Mouse (Mus musculus) thymus, postnatal 36 days (tissue): ENCODE data around the gene Zfp512b.

Experiments
- DNase-seq, 2 experiments: peaks; one replicate each; pipeline ENCODE4 v3.0.0; 2022; ENCODE audit warnings: mixed read lengths in 2 of 2

The Zfp512b gene

DNA sequence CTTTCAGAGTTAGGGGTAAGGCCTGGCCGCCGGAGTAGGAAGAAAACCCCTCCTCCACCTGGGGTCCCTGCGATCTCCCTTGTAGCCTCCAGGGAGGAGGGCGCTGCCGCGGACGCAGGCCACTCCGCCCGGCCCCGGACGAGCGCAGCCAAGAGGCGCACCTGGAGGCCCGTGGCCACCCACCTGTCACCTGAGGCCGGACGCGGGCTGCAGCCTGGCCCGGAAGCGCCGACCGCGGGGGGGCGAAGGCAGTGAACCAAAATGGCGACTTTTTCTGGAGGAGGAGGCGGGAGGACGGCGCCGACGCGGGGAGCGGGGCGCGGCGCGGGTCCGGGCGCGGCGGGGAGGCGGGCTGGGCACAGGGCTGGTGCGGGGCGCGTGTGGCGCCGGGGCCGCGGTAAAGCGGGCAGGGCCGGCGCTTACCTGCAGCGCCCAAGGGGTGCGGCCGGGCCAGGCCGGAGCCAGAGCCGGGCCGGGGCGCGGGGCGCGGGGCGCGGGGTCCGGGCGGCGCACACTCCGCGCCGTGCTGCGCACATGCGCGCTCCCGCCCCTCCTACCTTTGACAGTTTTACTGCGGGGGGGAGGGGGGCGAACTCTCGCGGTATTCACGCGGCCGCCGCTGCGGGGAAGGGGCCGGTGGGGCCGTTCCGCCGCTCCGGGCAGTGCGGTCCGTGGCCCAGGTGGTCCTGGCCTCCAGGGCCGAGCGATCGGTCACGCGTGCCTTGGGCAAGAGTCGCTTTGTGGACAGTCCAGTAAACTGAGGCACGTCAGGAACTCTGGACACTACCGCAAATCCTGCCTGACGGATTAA is at the start of gene Zfp512b:
Zfp512b (minus strand) TSS at position 573 of the 811 bp plus-strand sequence.
- DNase-seq = peak; percentile 68 to 76

- no peak for DNase-seq
Measured at GRCm38 (mm10) chr2:181635865-181636264, 43.3 kb upstream of the Zfp512b start.

- DNase-seq = no peak
Measured at GRCm38 (mm10) chr2:181632624-181633023, 40.0 kb upstream of the Zfp512b start.

GRCm38 (mm10) chr2:181628471-181628870 is 35.9 kb upstream of the Zfp512b start:
- DNase-seq = no peak

- no peak for DNase-seq
Measured at GRCm38 (mm10) chr2:181623401-181623800, 30.8 kb upstream of the Zfp512b start.

GRCm38 (mm10) chr2:181618761-181619495 is 26.3 kb upstream of the Zfp512b start:
- DNase-seq = no peak

DNA sequence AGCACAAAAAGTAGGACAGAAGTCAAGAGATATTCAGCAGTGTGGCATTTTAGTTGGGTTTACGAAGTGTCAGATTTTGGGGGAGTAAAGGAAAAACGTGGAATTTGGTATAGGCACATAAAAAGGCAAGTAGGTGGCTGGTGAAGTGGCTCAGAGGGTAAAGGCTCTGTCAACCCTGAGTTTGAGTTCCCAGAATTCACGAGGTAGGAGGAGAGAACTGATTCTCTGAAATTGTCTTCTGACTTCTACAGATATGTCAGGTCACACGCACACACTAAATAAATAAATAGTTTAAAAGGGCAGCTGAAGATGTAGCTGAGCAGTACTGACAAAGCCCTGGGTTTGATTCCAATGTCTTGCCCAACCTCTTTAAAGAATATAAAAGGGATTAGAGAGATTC is 9.8 kb upstream of the Zfp512b start:
- no peak for DNase-seq

- no peak for DNase-seq
Measured at GRCm38 (mm10) chr2:181601751-181602145, 9.1 kb upstream of the Zfp512b start.

GRCm38 (mm10) chr2:181600828-181601750 is 8.5 kb upstream of the Zfp512b start:
- peak; percentile 95 to 96 for DNase-seq

GRCm38 (mm10) chr2:181600226-181600758 is 7.7 kb upstream of the Zfp512b start:
- no peak for DNase-seq

DNA sequence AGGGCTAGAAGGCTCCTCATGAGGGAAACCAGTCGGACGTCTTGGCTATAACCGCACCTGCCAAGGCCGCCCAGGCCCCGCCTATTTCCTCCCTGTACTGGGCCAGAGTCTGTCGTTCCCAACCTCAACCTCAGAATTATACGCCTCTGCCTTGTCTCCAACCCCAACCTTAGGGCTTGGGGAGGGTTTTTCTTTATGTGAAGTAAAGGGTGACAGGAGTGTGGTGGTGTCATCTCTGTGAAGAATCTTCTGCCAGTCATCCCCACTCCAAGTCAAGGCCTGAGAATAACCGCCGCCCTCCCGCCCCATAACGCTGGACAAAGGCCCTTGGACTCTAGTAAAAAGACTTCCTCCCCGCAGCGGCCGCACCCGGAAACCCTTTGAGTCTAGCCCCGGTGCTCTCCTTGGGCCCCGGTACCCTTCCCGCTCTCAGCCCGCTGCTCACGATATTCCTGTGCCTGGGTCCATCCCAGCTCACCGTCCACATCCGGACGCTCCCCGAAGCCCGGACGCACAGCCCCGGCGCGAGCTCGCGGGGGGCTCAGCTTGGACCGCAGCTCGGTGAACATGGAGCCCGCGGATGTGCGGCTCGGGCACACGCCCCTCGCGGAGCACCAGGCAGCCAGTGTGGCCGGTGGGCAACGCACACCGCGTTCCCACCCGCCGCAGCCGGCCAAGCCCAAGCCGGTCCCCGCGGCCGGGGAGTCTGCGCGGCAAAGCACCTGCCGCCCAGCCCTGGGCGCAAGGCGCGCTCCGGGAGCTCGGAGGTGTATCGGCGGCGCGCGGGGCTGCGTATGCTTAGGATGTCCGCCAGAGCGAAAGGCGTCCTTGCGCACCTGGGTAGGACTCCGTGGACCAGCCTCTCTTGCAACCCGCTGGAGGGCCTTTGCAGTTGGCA is 6.1 kb upstream of the Zfp512b start, which contains the start of gene Samd10:
Samd10 (minus strand) TSS at position 759 of the 898 bp plus-strand sequence.
- peak; percentile 59 to 73 for DNase-seq

- no peak for DNase-seq
Measured at GRCm38 (mm10) chr2:181597378-181598061, 4.9 kb upstream of the Zfp512b start.

GRCm38 (mm10) chr2:181596221-181596960 is 3.8 kb upstream of the Zfp512b start:
- DNase-seq = no peak

DNA sequence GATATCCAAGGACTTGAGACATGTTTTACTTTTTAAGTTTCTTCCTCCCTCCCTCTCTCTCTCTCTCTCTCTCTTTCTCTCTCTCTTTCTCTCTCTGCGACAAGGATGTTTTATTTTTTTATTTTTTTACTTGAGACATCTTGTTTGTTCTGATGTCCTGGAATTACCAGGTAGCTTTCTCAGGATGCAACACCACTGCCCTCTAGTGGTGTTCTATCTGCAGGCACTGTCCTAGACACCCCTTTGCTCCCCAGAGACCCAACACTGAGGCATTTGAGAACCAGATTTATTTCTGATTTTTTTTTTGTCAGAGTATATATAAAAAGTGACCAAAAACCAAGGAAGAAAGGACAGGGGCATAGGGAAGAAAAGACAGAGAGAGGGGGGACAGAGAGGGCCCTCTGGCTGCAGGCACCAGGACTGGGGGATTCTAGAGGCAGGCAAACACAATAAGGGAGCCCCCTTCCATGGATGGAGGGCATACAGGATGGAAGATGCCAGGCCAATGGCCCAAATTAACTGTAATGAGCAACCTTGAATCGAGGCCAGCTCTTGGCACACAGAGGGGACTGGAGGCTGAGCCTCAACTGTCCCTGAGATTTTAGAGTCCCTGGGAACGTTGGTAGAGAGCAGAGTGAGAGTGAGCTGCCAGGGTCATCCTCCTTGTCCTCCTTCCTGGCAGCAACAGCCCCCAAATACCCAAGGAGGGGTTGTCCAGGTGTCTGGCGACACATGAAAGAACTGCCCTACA is 2.5 kb upstream of the Zfp512b start:
- DNase-seq = no peak

- no peak for DNase-seq
Measured at GRCm38 (mm10) chr2:181593937-181594336, 1.3 kb upstream of the Zfp512b start.

DNA sequence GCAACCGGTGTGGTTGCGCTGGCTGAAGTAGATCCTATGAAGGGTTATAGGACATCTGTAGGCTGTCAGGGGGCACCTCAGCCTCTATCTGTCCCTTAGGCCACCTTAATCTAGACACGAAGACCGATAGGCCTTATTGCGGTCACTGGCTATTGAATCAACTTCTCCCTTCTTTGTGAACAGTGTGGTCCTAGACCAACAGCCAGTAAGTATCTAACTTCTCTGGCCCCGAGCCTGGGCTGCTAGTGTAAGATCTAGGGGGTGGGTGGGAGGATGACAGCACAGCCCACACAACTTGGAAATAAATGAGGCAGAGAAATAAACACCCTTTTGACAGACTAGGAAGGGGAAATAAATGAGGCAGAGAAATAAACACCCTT is 429 bp upstream of the Zfp512b start:
- DNase-seq = no peak

DNA sequence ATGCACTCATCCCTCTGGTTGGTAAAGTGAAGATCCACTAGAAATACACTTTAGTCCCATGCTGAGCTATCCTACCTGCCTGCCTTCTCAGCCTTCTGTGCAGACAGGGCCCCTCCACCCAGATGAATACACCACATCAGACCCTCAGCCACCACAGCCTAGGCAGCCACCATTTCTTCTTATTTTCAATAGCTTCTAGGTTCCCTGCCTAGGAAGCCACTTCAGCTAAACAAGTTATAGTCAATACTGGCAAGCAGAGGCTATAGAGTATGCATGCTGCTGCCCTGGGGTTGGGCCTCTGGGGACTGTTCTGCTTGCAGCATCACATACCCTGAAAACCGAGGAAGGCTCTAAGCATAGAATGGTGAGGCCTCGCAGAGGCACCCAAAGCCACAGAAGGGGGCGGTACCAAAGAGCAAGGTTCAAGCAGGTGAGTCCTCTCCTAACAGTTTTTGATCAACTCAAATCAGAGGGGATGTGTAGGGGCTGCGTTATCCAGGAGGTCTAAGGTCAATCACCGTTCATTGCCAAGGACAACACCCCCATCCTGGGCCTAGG is 996 bp downstream of the Zfp512b start, which contains the start of gene Prpf6:
Prpf6 (plus strand) TSS at position 341 of the 558 bp plus-strand sequence.
- peak; percentile 38 to 51 for DNase-seq

GRCm38 (mm10) chr2:181590471-181590870 is 2.1 kb downstream of the Zfp512b start:
- DNase-seq = no peak

GRCm38 (mm10) chr2:181589732-181590105 is 2.9 kb downstream of the Zfp512b start:
- DNase-seq = no peak
